Mouse (Mus musculus) ES-E14 (cell line): ENCODE measurements around the gene Hnrnpll.

Experiments
- CHD2 ChIP-seq: IDR thresholded peaks from 2 replicates; pipeline ENCODE4 v1.6.1; 2014; ENCODE audit warnings: mild to moderate bottlenecking, low read depth, low read length, inconsistent platforms
- HCFC1 ChIP-seq: IDR thresholded peaks from 2 replicates; pipeline ENCODE4 v1.6.1; 2012; ENCODE audit warnings: low read length, inconsistent platforms, borderline replicate concordance; ENCODE audit not compliant: insufficient read depth
- ZC3H11A ChIP-seq: IDR thresholded peaks from 2 replicates; pipeline ENCODE4 v1.6.1; 2012; ENCODE audit warnings: low read depth, mild to moderate bottlenecking, inconsistent platforms, low read length, borderline replicate concordance

GRCm38 (mm10) chr17:80099823-80100222 is 37.7 kb upstream of the Hnrnpll start:
- TF ChIP-seq HCFC1 (no peak), ZC3H11A (no peak), CHD2 (no peak)
